Mouse (Mus musculus): ENCODE measurements around the gene Supt7l. TPM values are rescaled to one million over a fixed set of nuclear protein-coding genes. Genes with fewer than 3 reads are reported as not detected.
"Not testable (repeated sequence)": the region's sequence is repeated elsewhere in the genome, so short reads cannot be mapped to it uniquely, and the experiment has no call there.

Supt7l gene
- total RNA-seq (2021): 10 to 100 TPM; 16.8 to 17.8 TPM
- long read RNA-seq, experiment 1, transcript Supt7l-201 (5 exons, 2,693 nt): major isoform, 20 of 24 reads
- long read RNA-seq, experiment 1, partial matches to known transcripts: 2 of 24 reads
- long read RNA-seq, experiment 1, other reads (novel, unspliced or antisense): 1 of 24 reads
- long read RNA-seq, experiment 2, transcript Supt7l-201 (5 exons, 2,693 nt): major isoform, 13 of 16 reads
- long read RNA-seq, experiment 2, partial matches to known transcripts: 1 of 16 reads
- long read RNA-seq, experiment 2, other reads (novel, unspliced or antisense): 1 of 16 reads

GRCm38 (mm10) chr5:31527707-31528106 is at the start of gene Supt7l:
TSS of gene Supt7l (minus strand) at chr5:31527807.
- DNase-seq (ENCODE audit: low spot score in 2 of 2): not testable (repeated sequence)

- DNase-seq (ENCODE audit: low spot score in 2 of 2): peak; percentile 73 to 77
Measured at GRCm38 (mm10) chr5:31576539-31576975, 49.0 kb upstream of the Supt7l start.

DNA sequence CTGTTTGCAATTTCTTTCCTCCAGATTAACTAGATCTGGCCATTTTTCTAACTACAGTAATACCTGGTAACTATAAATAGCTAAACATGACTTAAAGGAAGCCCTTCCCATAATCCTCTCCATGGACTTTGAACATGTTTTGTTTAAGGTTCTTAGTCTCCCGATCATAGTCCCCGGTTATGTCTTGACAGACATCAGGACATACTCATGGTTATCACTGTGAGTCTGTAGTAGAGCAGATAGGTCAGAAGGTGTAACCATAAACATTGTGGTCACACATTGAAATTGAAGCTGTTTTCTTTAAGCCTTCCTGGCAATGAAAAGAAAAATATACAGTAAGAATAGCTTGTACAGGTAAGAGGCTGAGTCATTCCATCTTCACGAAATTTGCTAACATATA is 46.1 kb upstream of the Supt7l start:
- no peak for DNase-seq (ENCODE audit: low spot score in 2 of 2)

DNA sequence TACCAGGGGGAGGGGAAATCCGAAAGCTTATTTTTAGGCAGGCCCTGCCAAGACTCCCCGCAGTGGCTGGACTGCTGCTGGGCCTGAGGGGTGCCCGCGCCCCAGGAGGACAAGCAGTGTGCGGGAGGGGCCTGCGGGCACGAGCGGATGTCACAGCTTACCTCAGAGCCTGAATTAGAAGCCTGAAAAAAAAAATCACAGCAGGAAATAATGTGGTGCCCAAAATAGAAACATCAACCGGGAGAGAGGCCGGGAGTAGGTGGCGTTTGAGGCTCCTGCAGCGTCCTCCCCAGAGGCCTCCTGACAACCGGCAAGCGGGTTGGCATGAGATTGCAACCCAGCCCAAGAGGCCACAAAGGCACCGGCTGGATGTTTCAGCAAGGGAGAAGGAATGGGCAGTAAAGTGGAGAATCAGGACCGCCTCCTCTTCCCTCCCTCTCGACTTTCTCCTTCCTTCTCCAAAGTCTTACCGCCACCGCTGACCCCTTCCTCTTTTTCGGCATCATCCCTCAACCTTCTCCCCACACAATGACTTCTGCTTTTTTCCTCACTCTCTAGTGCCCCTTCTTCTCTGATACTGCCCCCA is 43.5 kb upstream of the Supt7l start:
- peak; percentile 45 to 54 for DNase-seq (ENCODE audit: low spot score in 2 of 2)

GRCm38 (mm10) chr5:31567951-31568657 is 40.5 kb upstream of the Supt7l start:
- no peak for DNase-seq (ENCODE audit: low spot score in 2 of 2)

- DNase-seq (ENCODE audit: low spot score in 2 of 2): no peak
Measured at GRCm38 (mm10) chr5:31566457-31566856, 38.9 kb upstream of the Supt7l start.

DNA sequence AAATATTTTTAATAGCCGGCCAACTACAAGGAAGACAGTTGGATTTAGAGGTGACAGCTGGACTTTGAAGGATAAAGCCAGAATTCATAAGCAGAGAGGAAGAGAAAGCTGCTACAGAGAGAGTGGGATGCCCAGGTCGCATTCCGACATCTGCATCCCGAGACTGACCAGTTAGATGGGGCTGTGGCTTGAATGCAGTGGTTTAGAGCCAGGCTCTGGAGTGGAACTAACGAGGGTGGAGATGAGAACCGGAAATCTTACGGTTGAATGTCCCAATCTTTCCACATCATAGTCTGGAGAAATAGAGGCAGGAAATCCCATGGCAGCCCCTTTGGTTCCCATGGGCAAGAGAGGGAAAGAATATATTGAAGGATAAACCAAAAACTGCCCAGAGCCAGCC is 38.4 kb upstream of the Supt7l start:
- DNase-seq (ENCODE audit: low spot score in 2 of 2): no peak

GRCm38 (mm10) chr5:31564976-31565375 is 37.4 kb upstream of the Supt7l start:
- DNase-seq (ENCODE audit: low spot score in 2 of 2): no peak

- DNase-seq (ENCODE audit: low spot score in 2 of 2): no peak
Measured at GRCm38 (mm10) chr5:31563905-31564304, 36.3 kb upstream of the Supt7l start.

GRCm38 (mm10) chr5:31563496-31563895 is 35.9 kb upstream of the Supt7l start:
- DNase-seq (ENCODE audit: low spot score in 2 of 2): peak; percentile 75 to 79

GRCm38 (mm10) chr5:31562036-31562666 is 34.5 kb upstream of the Supt7l start:
- DNase-seq (ENCODE audit: low spot score in 2 of 2): peak; percentile 65 to 74

DNA sequence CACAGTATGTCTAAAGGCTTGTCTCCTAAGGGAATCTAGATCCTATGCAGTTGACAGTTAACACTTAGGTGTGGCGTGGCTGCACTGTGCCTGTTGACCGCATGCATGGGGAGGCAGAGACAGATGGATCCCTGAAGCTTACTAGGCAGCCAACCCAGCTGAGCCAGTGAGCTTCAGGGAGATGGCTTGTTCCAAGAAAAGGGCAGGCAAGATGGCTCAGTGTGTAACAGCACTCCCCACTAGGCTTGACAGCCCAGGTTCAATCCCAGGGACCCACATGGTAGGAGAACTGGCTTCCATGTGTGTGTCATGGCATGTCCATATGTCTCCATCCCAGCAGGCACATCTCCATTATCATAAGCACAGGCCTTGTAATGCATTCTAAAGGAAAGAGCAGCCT is 32.7 kb upstream of the Supt7l start:
- no peak for DNase-seq (ENCODE audit: low spot score in 2 of 2)

DNA sequence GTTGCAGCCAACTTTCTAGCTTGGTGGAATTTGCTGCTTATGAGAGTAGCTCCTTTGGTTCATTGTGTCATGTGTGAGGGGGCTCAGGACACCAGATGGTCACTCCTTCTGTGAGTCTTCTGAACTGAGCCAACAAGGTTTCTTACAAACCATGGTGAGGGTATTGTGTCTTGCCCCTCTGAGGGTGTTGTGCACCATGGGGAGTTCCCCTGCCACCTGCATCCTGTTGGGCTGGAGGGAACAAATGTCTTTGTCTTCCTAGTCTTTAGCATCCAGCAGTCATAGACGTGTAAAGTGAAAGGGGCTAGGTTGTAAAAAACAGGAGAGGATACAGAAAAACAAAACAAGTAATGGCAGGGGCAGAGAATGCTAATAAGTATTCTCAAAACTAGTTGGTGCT is 31.8 kb upstream of the Supt7l start:
- no peak for DNase-seq (ENCODE audit: low spot score in 2 of 2)

DNA sequence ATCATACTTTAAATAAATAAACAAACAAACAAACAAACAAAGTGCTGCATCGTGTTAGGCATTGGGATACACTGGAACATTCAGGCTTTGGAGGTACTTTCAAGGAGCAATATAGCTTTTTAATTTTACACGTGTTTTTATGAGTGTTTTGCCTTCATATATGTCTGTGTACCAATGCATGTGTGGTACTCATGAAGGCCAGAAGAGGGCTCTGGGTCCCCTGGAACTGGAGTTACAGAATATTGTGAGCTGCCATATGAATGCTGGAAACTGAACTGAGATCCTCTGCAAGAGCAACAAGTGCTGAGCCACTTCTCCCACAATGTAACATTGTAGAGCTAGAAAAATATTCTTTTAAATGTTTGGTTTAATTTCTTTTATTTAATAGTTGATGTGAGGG is 7.6 kb upstream of the Supt7l start:
- no peak for DNase-seq (ENCODE audit: low spot score in 2 of 2)

- DNase-seq (ENCODE audit: low spot score in 2 of 2): no peak
Measured at GRCm38 (mm10) chr5:31528560-31528959, 953 bp upstream of the Supt7l start.

DNA sequence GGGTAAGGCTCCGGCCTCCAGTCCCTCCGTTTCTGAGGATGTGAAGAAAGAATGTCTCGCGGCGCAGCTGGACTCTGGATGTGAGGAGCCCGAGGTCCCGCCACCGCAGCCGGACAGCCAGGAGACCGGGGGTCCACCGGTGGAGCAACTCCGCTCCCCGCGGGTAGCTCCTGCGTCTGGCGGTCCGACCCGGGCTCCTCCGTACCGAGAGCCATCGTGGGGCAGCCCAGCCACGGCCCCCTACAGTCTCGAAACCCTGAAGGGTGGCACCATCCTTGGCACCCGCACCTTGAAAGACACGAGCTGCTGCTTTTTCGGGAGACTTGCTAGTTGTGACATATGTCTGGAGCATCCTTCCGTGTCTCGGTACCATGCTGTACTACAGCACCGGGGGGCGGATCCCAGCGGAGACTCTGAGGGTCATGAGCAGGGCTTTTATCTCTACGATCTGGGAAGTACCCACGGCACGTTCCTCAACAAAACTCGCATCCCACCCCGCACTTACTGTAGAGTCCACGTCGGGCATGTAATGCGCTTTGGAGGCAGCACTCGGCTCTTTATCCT is 408 bp downstream of the Supt7l start:
- DNase-seq (ENCODE audit: low spot score in 2 of 2): no peak

GRCm38 (mm10) chr5:31526354-31527116 is 1.1 kb downstream of the Supt7l start, which contains the start of gene Slc4a1ap:
TSS of gene Slc4a1ap (plus strand) at chr5:31526995.
- DNase-seq (ENCODE audit: low spot score in 2 of 2): peak; percentile 63 to 72

- no peak for DNase-seq (ENCODE audit: low spot score in 2 of 2)
Measured at GRCm38 (mm10) chr5:31520556-31520955, 7.1 kb downstream of the Supt7l start.

DNA sequence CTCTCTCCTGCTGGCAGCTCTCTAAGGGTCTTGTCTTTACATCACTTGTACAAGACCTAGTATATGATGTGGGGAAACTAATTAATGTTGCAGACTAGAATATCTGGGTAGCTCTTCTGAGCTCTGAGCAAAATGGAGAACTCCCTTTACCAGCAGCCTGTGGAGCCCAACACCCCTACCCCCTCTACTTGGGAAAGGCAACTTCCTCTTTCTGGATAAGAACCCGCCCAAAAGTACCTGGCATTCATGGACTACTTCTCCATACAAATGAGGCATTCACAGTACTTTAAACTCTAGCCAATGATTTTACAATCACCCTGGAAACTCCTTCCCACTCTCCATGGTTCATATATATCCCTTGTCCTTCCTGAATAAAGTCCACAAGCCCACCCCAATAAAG is 15.1 kb downstream of the Supt7l start:
- no peak for DNase-seq (ENCODE audit: low spot score in 2 of 2)

DNA sequence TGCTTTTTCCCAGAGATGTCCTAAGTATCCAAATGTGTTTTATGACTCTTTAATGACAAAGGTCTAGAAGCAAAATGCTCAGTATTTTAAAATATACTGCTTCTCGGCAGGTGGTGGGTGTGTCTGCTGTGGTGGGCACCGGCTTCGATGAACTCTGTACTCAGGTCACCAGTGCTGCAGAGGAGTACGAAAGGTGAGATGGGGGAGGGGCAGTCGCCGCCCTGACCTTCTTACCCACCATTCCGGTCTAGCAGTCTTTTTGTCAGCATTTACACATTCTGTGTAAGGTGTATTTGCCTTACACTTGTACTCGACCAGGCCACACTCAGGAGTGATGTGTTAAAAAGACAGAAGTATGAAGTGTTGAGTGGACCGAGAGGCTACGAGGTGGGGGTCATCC is 22.8 kb downstream of the Supt7l start:
- no peak for DNase-seq (ENCODE audit: low spot score in 2 of 2)
